In genomic region chr2:101884286-101884685, GRCm38 (mm10) we compare ENCODE assay signal across 8 mouse cellular contexts. TPM values are rescaled to one million over a fixed set of nuclear protein-coding genes. Genes with fewer than 3 reads are reported as not detected.
A peak's percentile ranks its signal among the peaks of the same experiment; 100 is the strongest.
DNase-seq lines count a peak whose midpoint lies in the region.

No protein-coding gene starts in this region.

- peak; percentile 21 for DNase-seq in gastrocnemius, adult 18-20 months (ENCODE audit: low spot score)
- no peak for DNase-seq in gastrocnemius, postnatal 36 days
- peak; percentile 37 for DNase-seq in kidney, postnatal 14 days
- no peak for DNase-seq in kidney, adult 8-10 months
- peak; percentile 50 for DNase-seq in ovary, adult 18-20 months (ENCODE audit: low spot score)
- DNase-seq in ovary, postnatal 10 days (ENCODE audit: low spot score) = no peak
- DNase-seq in lung, postnatal 36 days = peak; percentile 26
- DNase-seq in cerebellum, adult 11-12 months = no peak

- intact Hi-C loops in gastrocnemius, postnatal 36 days (cut with DNase I) = no loop called here

RNA-seq across cellular contexts. Expression of gene Prr5l, which starts 1.5 kb away (rescaled TPM):
- total RNA-seq in gastrocnemius, adult 18-20 months (2021) = under 1 TPM; 0.16 to 0.19 TPM
- 1 to 10 TPM in 1 of 2 experiments, under 1 TPM in 1; 0.62 to 1.5 TPM for total RNA-seq in gastrocnemius, postnatal 36 days (2021)

RNA-seq across cellular contexts. Expression of gene Commd9, which starts 1.8 kb away (rescaled TPM):
- total RNA-seq in gastrocnemius, adult 18-20 months (2021) = 10 to 100 TPM; 33.2 to 41.1 TPM
- total RNA-seq in gastrocnemius, postnatal 36 days (2021) = 10 to 100 TPM; 30.6 to 32.4 TPM

Comparison
In these comparisons a context has a peak if more than half of its experiments do, and no peak if none do; other contexts are left out.
1. DNase-seq: peak in gastrocnemius, adult 18-20 months (single experiment), kidney, postnatal 14 days (single experiment), ovary, adult 18-20 months (single experiment) and lung, postnatal 36 days (single experiment); none in gastrocnemius, postnatal 36 days (0 of 2), kidney, adult 8-10 months (0 of 2), ovary, postnatal 10 days (single experiment) and cerebellum, adult 11-12 months (single experiment).